Mouse (Mus musculus): ENCODE results near the gene Zmiz1.

DNA sequence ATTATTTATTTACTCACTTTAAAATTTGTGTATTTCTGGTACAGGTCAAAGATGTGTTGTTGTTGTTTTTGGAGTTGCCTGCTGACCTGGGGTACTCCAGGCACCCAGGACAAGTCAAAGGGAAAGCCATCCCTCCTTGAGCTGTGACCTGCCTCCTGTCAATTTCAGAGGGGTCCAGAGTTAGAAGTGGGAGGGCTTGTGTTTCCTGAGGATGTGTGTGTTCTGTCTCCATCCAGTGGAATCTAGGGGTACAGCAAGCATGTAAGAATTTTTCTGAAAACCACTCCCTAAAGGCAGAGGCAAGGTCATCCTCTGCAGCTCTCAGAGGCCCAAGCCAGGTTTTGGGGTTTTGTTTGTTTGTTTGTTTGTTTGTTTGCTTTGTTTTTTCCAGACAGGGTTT, 243.0 kb downstream of the Zmiz1 start:
- TF ChIP-seq POLR2A (IDR thresholded peaks at IDR 0.05; ENCODE audit: low read depth, low read length) (no peak), HCFC1 (IDR thresholded peaks at IDR 0.05; ENCODE audit: low read depth, low read length) (no peak)

All from CH12.LX (cell line).